In the genomic region with DNA sequence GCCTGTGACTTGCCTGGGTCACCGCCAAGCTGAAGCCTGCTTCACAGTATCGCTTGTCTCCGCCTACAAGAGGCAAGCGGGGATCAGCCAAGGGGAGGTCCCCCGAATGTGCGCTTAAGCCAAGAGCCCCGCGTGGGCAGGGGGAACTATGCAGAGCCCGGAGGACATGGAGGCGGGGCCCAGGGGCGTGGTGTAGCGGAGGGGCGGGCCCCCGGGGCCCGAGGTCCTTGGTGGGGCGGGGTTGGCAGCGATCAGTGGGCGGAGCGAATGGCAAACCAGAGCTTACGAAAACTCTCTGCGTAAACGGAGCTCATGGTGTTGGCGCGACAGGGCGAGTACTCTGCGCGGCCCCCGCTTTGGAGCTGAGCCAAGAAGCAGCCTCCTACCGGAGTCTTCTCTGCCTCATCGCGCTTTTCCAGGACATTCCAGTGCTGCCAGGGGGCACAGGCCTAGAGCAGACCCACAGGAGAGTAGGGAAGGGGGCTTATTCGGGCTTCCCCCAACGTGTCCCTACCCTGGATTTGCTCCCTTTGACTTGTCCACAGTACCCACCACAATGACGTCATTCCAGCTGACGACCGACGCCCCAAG, we compare ENCODE assay signal across 8 mouse cellular contexts. TPM values are rescaled to one million over a fixed set of nuclear protein-coding genes. Genes with fewer than 3 reads are reported as not detected.
DNase-seq lines count a peak whose midpoint lies in the region; ATAC-seq and TF ChIP-seq lines count a peak whose summit lies in the region.

No protein-coding gene starts in this region.

- under 1% methylated on average over 37 of the region's 37 CpGs for WGBS in kidney, embryonic 14.5 days
- under 1% methylated on average over 37 of the region's 37 CpGs for WGBS in limb, embryonic 15.5 days

- H3K36me3 ChIP-seq in kidney, embryonic 14.5 days (ENCODE audit: control insufficient read depth, insufficient read depth, low read length) = no peaks in the 10 kb centered on the region
- H3K36me3 ChIP-seq in limb, embryonic 15.5 days = no peaks in the 10 kb centered on the region

- H3K9ac ChIP-seq in kidney, embryonic 14.5 days (ENCODE audit: low read depth, low read length) = peak overlapping the region; percentile 57
- H3K9ac ChIP-seq in limb, embryonic 15.5 days = peak overlapping the region; percentile 51

- TF ChIP-seq POLR2A in bone marrow macrophage, adult 2 months (IDR thresholded peaks at IDR 0.05; ENCODE audit: borderline replicate concordance, low read depth, low read length) = no peak
- TF ChIP-seq POLR2A in embryonic fibroblast, embryonic 13.5 days (IDR thresholded peaks at IDR 0.05; ENCODE audit: low read depth, low read length) = peak; percentile 53

- H3K27me3 ChIP-seq in kidney, embryonic 14.5 days (ENCODE audit: control insufficient read depth, insufficient read depth, low read length) = no peaks in the 10 kb centered on the region
- no peaks in the 10 kb centered on the region for H3K27me3 ChIP-seq in limb, embryonic 15.5 days

- TF ChIP-seq CTCF in bone marrow macrophage, adult 2 months (IDR thresholded peaks at IDR 0.05; ENCODE audit: low read depth, low read length) = no peak
- no peak for TF ChIP-seq CTCF in embryonic fibroblast, embryonic 13.5 days (IDR thresholded peaks at IDR 0.05; ENCODE audit: borderline replicate concordance, insufficient read depth, low read length)

- H3K4me3 ChIP-seq in bone marrow macrophage, adult 2 months (ENCODE audit: insufficient read depth, low read length) = peak overlapping the region; percentile 50
- peak overlapping the region; percentile 7 for H3K4me3 ChIP-seq in embryonic fibroblast, embryonic 13.5 days (ENCODE audit: insufficient read depth, low read length)
- H3K4me3 ChIP-seq in kidney, embryonic 14.5 days (ENCODE audit: low read length) = peak overlapping the region; percentile 37
- peak overlapping the region; percentile 49 for H3K4me3 ChIP-seq in limb, embryonic 15.5 days

- H3K9me3 ChIP-seq in kidney, embryonic 14.5 days (ENCODE audit: control insufficient read depth, low read length) = no peaks in the 10 kb centered on the region
- H3K9me3 ChIP-seq in limb, embryonic 15.5 days = no peaks in the 10 kb centered on the region

- H3K4me1 ChIP-seq in bone marrow macrophage, adult 2 months (ENCODE audit: control insufficient read depth, insufficient read depth, low read length) = peaks cover 5% of the 10 kb centered on the region
- no peaks in the 10 kb centered on the region for H3K4me1 ChIP-seq in embryonic fibroblast, embryonic 13.5 days (ENCODE audit: control insufficient read depth, insufficient read depth, low read length)
- H3K4me1 ChIP-seq in kidney, embryonic 14.5 days (ENCODE audit: control insufficient read depth, insufficient read depth, low read length) = peaks cover 15% of the 10 kb centered on the region; the same call in 1 of the 2 replicates
- H3K4me1 ChIP-seq in limb, embryonic 15.5 days = peaks cover 25% of the 10 kb centered on the region

- peak overlapping the region; percentile 74 for H3K4me2 ChIP-seq in kidney, embryonic 14.5 days (replicated peaks; ENCODE audit: low read depth, low read length)
- H3K4me2 ChIP-seq in limb, embryonic 15.5 days = peak overlapping the region; percentile 91

- ATAC-seq in kidney, embryonic 14.5 days (ENCODE audit: low FRiP score, low TSS enrichment) = peak; percentile 95
- ATAC-seq in limb, embryonic 15.5 days (ENCODE audit: insufficient number of reproducible peaks, low FRiP score, low TSS enrichment, low read depth) = peak; percentile 92

- H3K27ac ChIP-seq in bone marrow macrophage, adult 2 months (ENCODE audit: insufficient read depth, low read depth, low read length) = no peak overlapping the region
- H3K27ac ChIP-seq in embryonic fibroblast, embryonic 13.5 days (ENCODE audit: insufficient read depth, low read length) = peak overlapping the region; percentile 49
- H3K27ac ChIP-seq in kidney, embryonic 14.5 days (ENCODE audit: low read depth, low read length) = 0 out of 2 replicates have a peak overlapping the region, but pooled peaks have one; percentile 12
- peak overlapping the region; percentile 87 for H3K27ac ChIP-seq in limb, embryonic 15.5 days

- peak; percentile 94 for DNase-seq in A20 (ENCODE audit: low read depth, low spot score)
- peak; percentile 98 for DNase-seq in heart, adult 9 months (ENCODE audit: low spot score in 2 of 2)
- DNase-seq in monocyte, adult 2 months (ENCODE audit: low read depth in 1 of 2, low spot score in 2 of 2) = peak; percentile 77 to 91
- peak; percentile 93 to 94 for DNase-seq in spleen, postnatal 36 days (ENCODE audit: low spot score in 2 of 2)

RNA-seq across cellular contexts. Expression of a gene that starts 2.8 kb away (rescaled TPM):
- polyA plus RNA-seq in bone marrow macrophage, adult 2 months (2012; ENCODE audit: insufficient read depth, insufficient read length, missing spikeins) = 2.3 and 2.5 TPM in 2 replicates
- 6.4 and 11.6 TPM in 2 replicates for polyA plus RNA-seq in embryonic fibroblast, embryonic 13.5 days (2011; ENCODE audit: insufficient read length, low read depth, missing spikeins)
- 5.8 and 6.4 TPM in 2 replicates for polyA plus RNA-seq in kidney, embryonic 14.5 days (2014; fragmentation: Nextera tagmentation; extraction: Ambion mirVana)
- 6.6 and 6.9 TPM in 2 replicates for polyA plus RNA-seq in limb, embryonic 15.5 days (2015; fragmentation: Nextera tagmentation; extraction: Ambion mirVana)

RNA-seq across cellular contexts. Expression of a gene that starts 19.7 kb away (rescaled TPM):
- polyA plus RNA-seq in bone marrow macrophage, adult 2 months (2012; ENCODE audit: insufficient read depth, insufficient read length, missing spikeins) = not detected in 2 replicates
- polyA plus RNA-seq in embryonic fibroblast, embryonic 13.5 days (2011; ENCODE audit: insufficient read length, low read depth, missing spikeins) = 14.0 and 17.9 TPM in 2 replicates
- polyA plus RNA-seq in kidney, embryonic 14.5 days (2014; fragmentation: Nextera tagmentation; extraction: Ambion mirVana) = 12.3 and 14.7 TPM in 2 replicates
- polyA plus RNA-seq in limb, embryonic 15.5 days (2015; fragmentation: Nextera tagmentation; extraction: Ambion mirVana) = 4.9 and 5.7 TPM in 2 replicates

RNA-seq across cellular contexts. Expression of a gene that starts 37.0 kb away (rescaled TPM):
- polyA plus RNA-seq in bone marrow macrophage, adult 2 months (2012; ENCODE audit: insufficient read depth, insufficient read length, missing spikeins) = 1,924 and 2,101 TPM in 2 replicates
- 226 and 252 TPM in 2 replicates for polyA plus RNA-seq in embryonic fibroblast, embryonic 13.5 days (2011; ENCODE audit: insufficient read length, low read depth, missing spikeins)
- 81.0 and 103 TPM in 2 replicates for polyA plus RNA-seq in kidney, embryonic 14.5 days (2014; fragmentation: Nextera tagmentation; extraction: Ambion mirVana)
- 192 and 215 TPM in 2 replicates for polyA plus RNA-seq in limb, embryonic 15.5 days (2015; fragmentation: Nextera tagmentation; extraction: Ambion mirVana)

RNA-seq across cellular contexts. Expression of a gene that starts 59.4 kb away (rescaled TPM):
- polyA plus RNA-seq in bone marrow macrophage, adult 2 months (2012; ENCODE audit: insufficient read depth, insufficient read length, missing spikeins) = 133 and 173 TPM in 2 replicates
- polyA plus RNA-seq in embryonic fibroblast, embryonic 13.5 days (2011; ENCODE audit: insufficient read length, low read depth, missing spikeins) = 164 and 174 TPM in 2 replicates
- 224 and 274 TPM in 2 replicates for polyA plus RNA-seq in kidney, embryonic 14.5 days (2014; fragmentation: Nextera tagmentation; extraction: Ambion mirVana)
- 184 and 195 TPM in 2 replicates for polyA plus RNA-seq in limb, embryonic 15.5 days (2015; fragmentation: Nextera tagmentation; extraction: Ambion mirVana)
